Mouse (Mus musculus) hindbrain, embryonic 11.5 days (tissue): ENCODE measurements around the gene Plekhg3. TPM values are rescaled to one million over a fixed set of nuclear protein-coding genes. Genes with fewer than 3 reads are reported as not detected.

Experiments used
- ATAC-seq: fragments of 200-750 bp; cut with Nextera tagmentation; 2 replicates; pipeline ENCODE4 v1.8.0; 2017; ENCODE audit warnings: mild to moderate bottlenecking, moderate TSS enrichment, moderate library complexity; ENCODE audit not compliant: low FRiP score
- DNase-seq: peaks from one replicate; pipeline ENCODE4 v3.0.0-alpha.2; 2015; ENCODE audit warnings: low spot score
- H3K27ac ChIP-seq: fragments of 300-500 bp; sonication (generic); 2 replicates; pipeline ENCODE4 v1.5.1; 2014; ENCODE audit warnings: mild to moderate bottlenecking, low read depth, low read length
- H3K27me3 ChIP-seq: fragments of 300-500 bp; sonication (generic); 2 replicates; pipeline ENCODE4 v1.6.1; 2014; ENCODE audit warnings: mild to moderate bottlenecking, low read length, moderate library complexity, mixed read lengths; ENCODE audit not compliant: control insufficient read depth, insufficient read depth
- H3K36me3 ChIP-seq: fragments of 300-500 bp; sonication (generic); 2 replicates; pipeline ENCODE4 v1.6.1; 2014; ENCODE audit warnings: mild to moderate bottlenecking, low read length, moderate library complexity, mixed read lengths; ENCODE audit not compliant: control insufficient read depth, insufficient read depth
- H3K4me1 ChIP-seq: fragments of 300-500 bp; sonication (generic); replicated peaks from 2 replicates; pipeline ENCODE4 v1.6.1; 2014; ENCODE audit warnings: low read length, mixed read lengths; ENCODE audit not compliant: control insufficient read depth, insufficient read depth
- H3K4me2 ChIP-seq: fragments of 300-500 bp; sonication (generic); replicated peaks from 2 replicates; pipeline ENCODE4 v1.6.1; 2014; ENCODE audit warnings: mild to moderate bottlenecking, low read depth, low read length
- H3K4me3 ChIP-seq: fragments of 300-500 bp; sonication (generic); 2 replicates; pipeline ENCODE4 v1.5.1; 2014; ENCODE audit warnings: low read depth, low read length
- H3K9ac ChIP-seq: fragments of 300-500 bp; sonication (generic); 2 replicates; pipeline ENCODE4 v1.6.1; 2014; ENCODE audit warnings: low read depth, low read length
- H3K9me3 ChIP-seq: fragments of 300-500 bp; sonication (generic); 2 replicates; pipeline ENCODE4 v1.6.1; 2016; ENCODE audit warnings: low read length; ENCODE audit not compliant: control insufficient read depth
- WGBS: fragments of 180-500 bp; shearing (Covaris S2); extraction: QIAGEN DNeasy Blood & Tissue Kit; methylation state at CpG from one replicate; pipeline ENCODE4 v1.1.7; 2014; 5-methylcytosine and 5-hydroxymethylcytosine counted together
- polyA plus RNA-seq: library from polyadenylated mRNA; unstranded; fragments of >200 nt; fragmentation: Nextera tagmentation; extraction: Ambion mirVana; gene quantifications from 2 replicates; pipeline ENCODE4 v1.2.1, GENCODE M21; 2014

Gene Plekhg3
- polyA plus RNA-seq, 1 experiment from 2014 or later: 2.1 TPM

GRCm38 (mm10) chr12:76598196-76598928 lies 67.7 kb downstream of the Plekhg3 start:
- no peak overlapping the region for H3K9ac ChIP-seq
- H3K27me3 ChIP-seq: no peaks in the 10 kb centered on the region
- no peaks in the 10 kb centered on the region for H3K4me1 ChIP-seq
- no peaks in the 10 kb centered on the region for H3K36me3 ChIP-seq
- WGBS: 78% methylated on average over 24 of the region's 24 CpGs
- no peak overlapping the region for H3K4me3 ChIP-seq
- no peaks in the 10 kb centered on the region for H3K9me3 ChIP-seq
- no peak overlapping the region for H3K4me2 ChIP-seq
- ATAC-seq: no peak
- no peak for DNase-seq
- no peak overlapping the region for H3K27ac ChIP-seq

- no peaks in the 10 kb centered on the region for H3K36me3 ChIP-seq
- WGBS: 92% methylated on average over 9 of the region's 9 CpGs
Measured at GRCm38 (mm10) chr12:76603779-76604178, 73.1 kb downstream of the Plekhg3 start.

GRCm38 (mm10) chr12:76604546-76604945 lies 73.9 kb downstream of the Plekhg3 start:
- H3K4me1 ChIP-seq: no peaks in the 10 kb centered on the region
- H3K4me2 ChIP-seq: no peak overlapping the region
- WGBS: 62% methylated on average over 4 of the region's 4 CpGs
- no peaks in the 10 kb centered on the region for H3K9me3 ChIP-seq
- ATAC-seq: no peak
- no peak for DNase-seq
- H3K36me3 ChIP-seq: no peaks in the 10 kb centered on the region
- H3K27me3 ChIP-seq: no peaks in the 10 kb centered on the region
- H3K4me3 ChIP-seq: no peak overlapping the region
- H3K27ac ChIP-seq: no peak overlapping the region
- H3K9ac ChIP-seq: no peak overlapping the region

More at GRCm38 (mm10) chr12:76603779-76604178, 73.1 kb downstream of the Plekhg3 start:
- Histone ChIP-seq H3K9ac (no peak overlapping the region), H3K9me3 (no peaks in the 10 kb centered on the region), H3K4me2 (no peak overlapping the region), H3K27me3 (no peaks in the 10 kb centered on the region), H3K27ac (no peak overlapping the region), H3K4me1 (no peaks in the 10 kb centered on the region), H3K4me3 (no peak overlapping the region)
- ATAC-seq: no peak
- DNase-seq: no peak

- H3K4me2 ChIP-seq: no peak overlapping the region
- H3K4me1 ChIP-seq: no peaks in the 10 kb centered on the region
- H3K27ac ChIP-seq: no peak overlapping the region
- H3K4me3 ChIP-seq: no peak overlapping the region
- H3K36me3 ChIP-seq: no peaks in the 10 kb centered on the region
- WGBS: 82% methylated on average over 3 of the region's 3 CpGs
- no peak for ATAC-seq
- H3K27me3 ChIP-seq: no peaks in the 10 kb centered on the region
- no peak for DNase-seq
- no peaks in the 10 kb centered on the region for H3K9me3 ChIP-seq
- H3K9ac ChIP-seq: no peak overlapping the region
Measured at GRCm38 (mm10) chr12:76605837-76606236, 75.1 kb downstream of the Plekhg3 start.

- no peak for DNase-seq
- no peak overlapping the region for H3K4me3 ChIP-seq
- no peaks in the 10 kb centered on the region for H3K27me3 ChIP-seq
- H3K4me2 ChIP-seq: no peak overlapping the region
- no peaks in the 10 kb centered on the region for H3K4me1 ChIP-seq
- no peaks in the 10 kb centered on the region for H3K36me3 ChIP-seq
- H3K9me3 ChIP-seq: no peaks in the 10 kb centered on the region
- ATAC-seq: no peak
- H3K27ac ChIP-seq: no peak overlapping the region
- no peak overlapping the region for H3K9ac ChIP-seq
- WGBS: 89% methylated on average over 11 of the region's 11 CpGs
Measured at GRCm38 (mm10) chr12:76608241-76608640, 77.5 kb downstream of the Plekhg3 start.

- Histone ChIP-seq H3K9me3 (no peaks in the 10 kb centered on the region), H3K27ac (no peak overlapping the region), H3K36me3 (no peaks in the 10 kb centered on the region), H3K9ac (no peak overlapping the region), H3K4me2 (no peak overlapping the region), H3K4me1 (no peaks in the 10 kb centered on the region), H3K4me3 (no peak overlapping the region), H3K27me3 (no peaks in the 10 kb centered on the region)
- ATAC-seq: no peak
- DNase-seq: no peak
- 83% methylated on average over 15 of the region's 15 CpGs for WGBS
Measured at GRCm38 (mm10) chr12:76608997-76609565, 78.4 kb downstream of the Plekhg3 start.

GRCm38 (mm10) chr12:76612621-76613020 lies 81.9 kb downstream of the Plekhg3 start:
- Histone ChIP-seq H3K9me3 (no peaks in the 10 kb centered on the region), H3K36me3 (no peaks in the 10 kb centered on the region), H3K27me3 (no peaks in the 10 kb centered on the region), H3K9ac (no peak overlapping the region), H3K4me2 (no peak overlapping the region), H3K4me3 (no peak overlapping the region), H3K27ac (no peak overlapping the region), H3K4me1 (no peaks in the 10 kb centered on the region)
- ATAC-seq (no peak), DNase-seq (no peak)
- WGBS: 88% methylated on average over 12 of the region's 12 CpGs

GRCm38 (mm10) chr12:76614868-76615579 lies 84.3 kb downstream of the Plekhg3 start:
- H3K9ac ChIP-seq: no peak overlapping the region
- H3K36me3 ChIP-seq: no peaks in the 10 kb centered on the region
- 71% methylated on average over 12 of the region's 12 CpGs for WGBS
- DNase-seq: no peak
- H3K27ac ChIP-seq: no peak overlapping the region
- H3K4me1 ChIP-seq: no peaks in the 10 kb centered on the region
- ATAC-seq: no peak
- H3K4me2 ChIP-seq: no peak overlapping the region
- no peak overlapping the region for H3K4me3 ChIP-seq
- H3K27me3 ChIP-seq: no peaks in the 10 kb centered on the region
- no peaks in the 10 kb centered on the region for H3K9me3 ChIP-seq

GRCm38 (mm10) chr12:76615580-76615937 lies 84.9 kb downstream of the Plekhg3 start:
- no peak overlapping the region for H3K27ac ChIP-seq
- WGBS: 75% methylated on average over 4 of the region's 4 CpGs

More at GRCm38 (mm10) chr12:76615580-76615937, 84.9 kb downstream of the Plekhg3 start:
- H3K9me3 ChIP-seq: no peaks in the 10 kb centered on the region
- DNase-seq: no peak
- no peaks in the 10 kb centered on the region for H3K36me3 ChIP-seq
- no peak overlapping the region for H3K4me2 ChIP-seq
- no peak overlapping the region for H3K4me3 ChIP-seq
- H3K9ac ChIP-seq: no peak overlapping the region
- H3K4me1 ChIP-seq: no peaks in the 10 kb centered on the region
- ATAC-seq: no peak
- H3K27me3 ChIP-seq: no peaks in the 10 kb centered on the region
